Mouse (Mus musculus) naive thymus-derived CD4-positive, alpha-beta T cell, adult 5 months (primary cell): Measurements from ENCODE around the gene Actl7b. TPM values are rescaled to one million over a fixed set of nuclear protein-coding genes. Genes with fewer than 3 reads are reported as not detected.

ENCODE experiments used
- polyA plus RNA-seq: library from polyadenylated mRNA; unstranded; fragments of 100-300 nt; shearing (Covaris generic); gene quantifications from one replicate; pipeline ENCODE4 v1.2.1, GENCODE M21; 2017

Gene Actl7b
- not detected for polyA plus RNA-seq

GRCm38 (mm10) chr4:56741041-56741493 lies at the start of gene Actl7b:
Actl7b (minus strand) TSS chr4:56741443.

GRCm38 (mm10) chr4:56743363-56744195 lies 2.3 kb upstream of the Actl7b start, which contains the start of gene Actl7a:
Actl7a (plus strand) TSS chr4:56743413.

GRCm38 (mm10) chr4:56740020-56740485 lies 1.2 kb downstream of the Actl7b start, which contains the start of gene Gm26657:
Gm26657 (plus strand) TSS chr4:56740070.

Other genes starting within 250 kb of the Actl7b start
- not detected for gene Gm26657, start 1.4 kb downstream of the Actl7b start, polyA plus RNA-seq
- gene Actl7a, start 2.0 kb upstream of the Actl7b start, polyA plus RNA-seq, result not detected
- 33.0 TPM for gene Elp1, start 60.9 kb upstream of the Actl7b start, polyA plus RNA-seq
- 9.0 TPM for gene Fam206a, start 60.9 kb upstream of the Actl7b start, polyA plus RNA-seq
- 2.0 TPM for gene Ctnnal1, start 123.7 kb upstream of the Actl7b start, polyA plus RNA-seq
- 19.0 TPM for gene Tmem245, start 206.0 kb upstream of the Actl7b start, polyA plus RNA-seq
- not detected for gene Frrs1l, start 248.9 kb upstream of the Actl7b start, polyA plus RNA-seq